In genomic region chr3:50438081-50438480, GRCm38 (mm10) we compare ENCODE assay signal across 9 mouse cellular contexts. TPM values are rescaled to one million over a fixed set of nuclear protein-coding genes. Genes with fewer than 3 reads are reported as not detected.
DNase-seq lines count a peak whose midpoint lies in the region; ATAC-seq and TF ChIP-seq lines count a peak whose summit lies in the region.
"Not testable (repeated sequence)": the region's sequence is repeated elsewhere in the genome, so short reads cannot be mapped to it uniquely, and the experiment has no call there.
"Had no signal": no experiment of that assay in that cellular context is flagged by ENCODE, and none has a peak within 500 bp of the region (broad histone marks: within the 10 kb centered on the region; RNA-seq: fewer than 3 reads in every experiment).

No protein-coding gene starts in this region.

- DNase-seq in 3T3-L1 (ENCODE audit: low read depth, low spot score) (peak; percentile 71), MN1 (ENCODE audit: low spot score) (peak; percentile 50)
- peak; percentile 30 for DNase-seq in forebrain, embryonic 14.5 days (ENCODE audit: low spot score)
- not testable (repeated sequence) for DNase-seq in limb, embryonic 10.5 days (ENCODE audit: low spot score)

- not testable (repeated sequence) for H3K9ac ChIP-seq in forebrain, embryonic 14.5 days (ENCODE audit: low read length)

- 15% methylated on average over 2 of the region's 2 CpGs for WGBS in forebrain, embryonic 14.5 days
- WGBS in limb, embryonic 10.5 days, result 49% methylated on average over 2 of the region's 2 CpGs

- not testable (repeated sequence) for H3K36me3 ChIP-seq in forebrain, embryonic 14.5 days (ENCODE audit: control insufficient read depth, insufficient read depth, low read length); limb, embryonic 10.5 days
- H3K36me3 ChIP-seq in myocyte (ENCODE audit: control insufficient read depth, insufficient read depth), result peaks cover 20% of the 10 kb centered on the region

- H3K9me3 ChIP-seq in forebrain, embryonic 14.5 days (replicated peaks; ENCODE audit: control insufficient read depth, low read length); limb, embryonic 10.5 days (replicated peaks): not testable (repeated sequence)

- H3K4me1 ChIP-seq in forebrain, embryonic 14.5 days (ENCODE audit: control insufficient read depth, insufficient read depth, low read length), result not testable (repeated sequence)
- peaks cover 65% of the 10 kb centered on the region for H3K4me1 ChIP-seq in limb, embryonic 10.5 days

- H3K79me2 ChIP-seq in myocyte (ENCODE audit: control insufficient read depth, insufficient read depth), result peaks cover 19% of the 10 kb centered on the region

- H3K4me2 ChIP-seq in forebrain, embryonic 14.5 days (ENCODE audit: low read length), result not testable (repeated sequence)
- peak overlapping the region; percentile 4 for H3K4me2 ChIP-seq in myocyte (ENCODE audit: low read depth)

- not testable (repeated sequence) for TF ChIP-seq POLR2A in myocyte (IDR thresholded peaks at IDR 0.05; ENCODE audit: insufficient read length, low read depth)

- not testable (repeated sequence) for H3K27ac ChIP-seq in forebrain, embryonic 14.5 days (ENCODE audit: low read depth, low read length)
- H3K27ac ChIP-seq in limb, embryonic 10.5 days, result peak overlapping the region; percentile 46; the same call in 1 of the 2 replicates

- not testable (repeated sequence) for H3ac ChIP-seq in myocyte (ENCODE audit: control insufficient read depth, insufficient read length)

- peak; percentile 87 for ATAC-seq in common myeloid progenitor, adult 5-6 weeks (replicated peaks; ENCODE audit: low read depth, poor library complexity, severe bottlenecking)
- ATAC-seq in forebrain, embryonic 14.5 days, result peak; percentile 42; the same call in 1 of the 2 replicates
- peak; percentile 76 to 86 for ATAC-seq in hematopoietic stem cell, adult 5-6 weeks (replicated peaks in 1 of 2; ENCODE audit: insufficient read depth in 1 of 2, low FRiP score in 2 of 2, low TSS enrichment in 1 of 2, low read depth in 1 of 2, poor library complexity in 2 of 2, severe bottlenecking in 2 of 2)
- peak; percentile 72 for ATAC-seq in megakaryocyte, adult 5-6 weeks (ENCODE audit: poor library complexity, severe bottlenecking)

- not testable (repeated sequence) for H3K4me3 ChIP-seq in forebrain, embryonic 14.5 days (ENCODE audit: low read depth, low read length); limb, embryonic 10.5 days; myocyte

- not testable (repeated sequence) for H3K27me3 ChIP-seq in forebrain, embryonic 14.5 days (replicated peaks; ENCODE audit: control insufficient read depth, insufficient read depth, low read length); limb, embryonic 10.5 days (ENCODE audit: low read depth, poor library complexity, severe bottlenecking); myocyte (ENCODE audit: control insufficient read depth, insufficient read depth, insufficient read length)

RNA-seq across cellular contexts. Expression of gene Slc7a11, which starts 5.3 kb away (rescaled TPM):
- total RNA-seq in common myeloid progenitor, adult 5-6 weeks (2017), result 0.32 TPM in 1 of 2 replicates, not detected in the other
- polyA plus RNA-seq in forebrain, embryonic 14.5 days (2014; fragmentation: Nextera tagmentation; extraction: Ambion mirVana), result 1.9 and 3.0 TPM in 2 replicates
- total RNA-seq in hematopoietic stem cell, adult 5-6 weeks (2017), result 3.6 and 5.7 TPM in 2 replicates
- 1.8 and 3.6 TPM in 2 replicates for polyA plus RNA-seq in limb, embryonic 10.5 days (2016; fragmentation: Nextera tagmentation; extraction: Ambion mirVana)
- 11.9 and 12.1 TPM in 2 replicates for total RNA-seq in megakaryocyte, adult 5-6 weeks (2015)
- total RNA-seq in megakaryocyte, adult 5-6 weeks (2017), result 13.5 and 14.1 TPM in 2 replicates
- 7.2 TPM for polyA plus RNA-seq in myocyte (2012; fragmentation: generic; extraction: Trizol)
- polyA plus RNA-seq: liver, adult 2 months had no signal
